Mouse (Mus musculus): ENCODE data around the gene Cutal. TPM values are rescaled to one million over a fixed set of nuclear protein-coding genes. Genes with fewer than 3 reads are reported as not detected.

Gene Cutal
- total and polyA plus RNA-seq, 2 experiments from 2014 or later: 0.20 to 0.26 TPM

GRCm38 (mm10) chr2:34906426-34906825, 32.2 kb downstream of the Cutal start:
- ATAC-seq (no peak), DNase-seq (ENCODE audit: low spot score) (no peak)

GRCm38 (mm10) chr2:34906861-34907604, 32.8 kb downstream of the Cutal start:
- DNase-seq (ENCODE audit: low spot score) (no peak), ATAC-seq (no peak)
- Histone ChIP-seq H3K27me3 (ENCODE audit: insufficient read depth, low read length) (no peaks in the 10 kb centered on the region), H3K4me2 (ENCODE audit: low read depth, low read length) (no peak overlapping the region), H3K27ac (no peak overlapping the region), H3K4me3 (ENCODE audit: low read length) (no peak overlapping the region), H3K4me1 (ENCODE audit: insufficient read depth, low read length) (peaks cover 7% of the 10 kb centered on the region; the same call in 1 of the 2 replicates), H3K36me3 (ENCODE audit: insufficient read depth, low read length) (no peaks in the 10 kb centered on the region), H3K9me3 (ENCODE audit: low read length) (no peaks in the 10 kb centered on the region), H3K9ac (replicated peaks; ENCODE audit: low read length) (no peak overlapping the region)
- no peak for TF ChIP-seq CTCF (IDR thresholded peaks at IDR 0.05; ENCODE audit: low read depth)
- 43% methylated on average over 12 of the region's 12 CpGs for WGBS

More at GRCm38 (mm10) chr2:34906426-34906825, 32.2 kb downstream of the Cutal start:
- no peak overlapping the region for H3K4me2 ChIP-seq (ENCODE audit: low read depth, low read length)
- no peak for TF ChIP-seq CTCF (IDR thresholded peaks at IDR 0.05; ENCODE audit: low read depth)
- 71% methylated on average over 6 of the region's 6 CpGs for WGBS
- no peaks in the 10 kb centered on the region for H3K36me3 ChIP-seq (ENCODE audit: insufficient read depth, low read length)
- no peaks in the 10 kb centered on the region for H3K9me3 ChIP-seq (ENCODE audit: low read length)
- no peak overlapping the region for H3K4me3 ChIP-seq (ENCODE audit: low read length)
- H3K4me1 ChIP-seq (ENCODE audit: insufficient read depth, low read length): peaks cover 7% of the 10 kb centered on the region; the same call in 1 of the 2 replicates
- no peak overlapping the region for H3K9ac ChIP-seq (replicated peaks; ENCODE audit: low read length)
- no peaks in the 10 kb centered on the region for H3K27me3 ChIP-seq (ENCODE audit: insufficient read depth, low read length)
- H3K27ac ChIP-seq: no peak overlapping the region

- 91% methylated on average over 4 of the region's 4 CpGs for WGBS
- Histone ChIP-seq H3K27ac (no peak overlapping the region), H3K27me3 (ENCODE audit: insufficient read depth, low read length) (no peaks in the 10 kb centered on the region), H3K4me2 (ENCODE audit: low read depth, low read length) (no peak overlapping the region), H3K4me1 (ENCODE audit: insufficient read depth, low read length) (0 out of 2 replicates have a peak, but pooled peaks cover 7% of the 10 kb centered on the region), H3K4me3 (ENCODE audit: low read length) (no peak overlapping the region), H3K9ac (replicated peaks; ENCODE audit: low read length) (no peak overlapping the region), H3K36me3 (ENCODE audit: insufficient read depth, low read length) (no peaks in the 10 kb centered on the region), H3K9me3 (ENCODE audit: low read length) (no peaks in the 10 kb centered on the region)
- DNase-seq (ENCODE audit: low spot score) (no peak), ATAC-seq (no peak)
- TF ChIP-seq CTCF (IDR thresholded peaks at IDR 0.05; ENCODE audit: low read depth): no peak
Observed at GRCm38 (mm10) chr2:34909719-34910118, 35.5 kb downstream of the Cutal start.

- no peaks in the 10 kb centered on the region for H3K9me3 ChIP-seq (ENCODE audit: low read length)
- no peak overlapping the region for H3K4me3 ChIP-seq (ENCODE audit: low read length)
- no peaks in the 10 kb centered on the region for H3K27me3 ChIP-seq (ENCODE audit: insufficient read depth, low read length)
- H3K36me3 ChIP-seq (ENCODE audit: insufficient read depth, low read length): no peaks in the 10 kb centered on the region
- no peak for ATAC-seq
- no peak overlapping the region for H3K9ac ChIP-seq (replicated peaks; ENCODE audit: low read length)
- TF ChIP-seq CTCF (IDR thresholded peaks at IDR 0.05; ENCODE audit: low read depth): no peak
- no peak for DNase-seq (ENCODE audit: low spot score)
- no peak overlapping the region for H3K4me2 ChIP-seq (ENCODE audit: low read depth, low read length)
- H3K27ac ChIP-seq: no peak overlapping the region
- H3K4me1 ChIP-seq (ENCODE audit: insufficient read depth, low read length): 0 out of 2 replicates have a peak, but pooled peaks cover 7% of the 10 kb centered on the region
- WGBS: 84% methylated on average over 5 of the region's 5 CpGs
Observed at GRCm38 (mm10) chr2:34911871-34912270, 37.7 kb downstream of the Cutal start.

GRCm38 (mm10) chr2:34912613-34913012, 38.4 kb downstream of the Cutal start:
- no peak for TF ChIP-seq CTCF (IDR thresholded peaks at IDR 0.05; ENCODE audit: low read depth)
- ATAC-seq (no peak), DNase-seq (ENCODE audit: low spot score) (no peak)
- Histone ChIP-seq H3K36me3 (ENCODE audit: insufficient read depth, low read length) (no peaks in the 10 kb centered on the region), H3K27me3 (ENCODE audit: insufficient read depth, low read length) (no peaks in the 10 kb centered on the region), H3K4me2 (ENCODE audit: low read depth, low read length) (peak overlapping the region; percentile 92), H3K27ac (no peak overlapping the region), H3K9ac (replicated peaks; ENCODE audit: low read length) (no peak overlapping the region), H3K9me3 (ENCODE audit: low read length) (no peaks in the 10 kb centered on the region), H3K4me3 (ENCODE audit: low read length) (peak overlapping the region; percentile 60; the same call in 1 of the 2 replicates), H3K4me1 (ENCODE audit: insufficient read depth, low read length) (0 out of 2 replicates have a peak, but pooled peaks cover 7% of the 10 kb centered on the region)
- 48% methylated on average over 7 of the region's 7 CpGs for WGBS

- no peak for TF ChIP-seq CTCF (IDR thresholded peaks at IDR 0.05; ENCODE audit: low read depth)
- no peaks in the 10 kb centered on the region for H3K27me3 ChIP-seq (ENCODE audit: insufficient read depth, low read length)
- H3K9ac ChIP-seq (replicated peaks; ENCODE audit: low read length): peak within 1 kb of the TSS; percentile 57
- H3K4me2 ChIP-seq (ENCODE audit: low read depth, low read length): peak within 1 kb of the TSS; percentile 92
- H3K4me3 ChIP-seq (ENCODE audit: low read length): peak within 1 kb of the TSS; percentile 60
- no peak within 1 kb of the TSS for H3K27ac ChIP-seq
- peak; percentile 52 for ATAC-seq
- under 1% methylated on average over 47 of the region's 64 CpGs for WGBS
- H3K36me3 ChIP-seq (ENCODE audit: insufficient read depth, low read length): no peaks in the 10 kb centered on the region
- H3K4me1 ChIP-seq (ENCODE audit: insufficient read depth, low read length): 0 out of 2 replicates have a peak, but pooled peaks cover 7% of the 10 kb centered on the region
- H3K9me3 ChIP-seq (ENCODE audit: low read length): no peaks in the 10 kb centered on the region
- DNase-seq (ENCODE audit: low spot score): peak; percentile 31
Observed at GRCm38 (mm10) chr2:34913218-34914068, 39.2 kb downstream of the Cutal start, which contains the start of gene Phf19. Phf19 (minus strand) TSS chr2:34914026.

Data from hindbrain, postnatal 0 days (tissue).